Mouse (Mus musculus) c-Kit-positive CD71-positive TER-119-negative erythroid progenitor cells, embryonic 14.5 days (primary cell): ENCODE data around the gene Dyrk1a.

Experiments
- DNase-seq: peaks from one replicate; pipeline ENCODE4 v3.0.0-alpha.2; 2013; ENCODE audit warnings: low read depth

Gene Dyrk1a

GRCm38 (mm10) chr16:94714483-94714882 lies 144.7 kb downstream of the Dyrk1a start:
- DNase-seq: no peak

GRCm38 (mm10) chr16:94717051-94717450 lies 147.2 kb downstream of the Dyrk1a start:
- DNase-seq: no peak

- no peak for DNase-seq
These were observed 149.1 kb downstream of the Dyrk1a start for GRCm38 (mm10) chr16:94718919-94719318.

DNA sequence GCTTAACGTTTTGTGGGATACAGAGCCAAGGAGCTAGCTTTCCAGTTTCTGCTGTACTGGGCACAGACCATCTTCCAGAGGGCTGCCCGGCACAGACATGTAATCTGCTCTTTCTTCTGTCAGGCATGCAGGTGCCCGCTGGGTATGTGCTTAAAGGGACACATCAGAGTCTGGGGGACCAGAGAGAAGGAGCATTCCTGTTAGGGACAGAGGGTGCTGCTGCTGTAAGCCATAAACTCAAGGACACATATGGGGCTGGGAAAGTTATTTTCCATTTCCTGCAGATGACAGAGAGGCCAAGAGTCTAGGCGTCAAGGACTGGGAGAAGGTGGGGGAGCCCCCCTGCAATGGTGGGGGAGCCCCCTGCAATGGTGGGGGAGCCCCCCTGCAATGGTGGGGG lies 149.7 kb downstream of the Dyrk1a start:
- no peak for DNase-seq

DNA sequence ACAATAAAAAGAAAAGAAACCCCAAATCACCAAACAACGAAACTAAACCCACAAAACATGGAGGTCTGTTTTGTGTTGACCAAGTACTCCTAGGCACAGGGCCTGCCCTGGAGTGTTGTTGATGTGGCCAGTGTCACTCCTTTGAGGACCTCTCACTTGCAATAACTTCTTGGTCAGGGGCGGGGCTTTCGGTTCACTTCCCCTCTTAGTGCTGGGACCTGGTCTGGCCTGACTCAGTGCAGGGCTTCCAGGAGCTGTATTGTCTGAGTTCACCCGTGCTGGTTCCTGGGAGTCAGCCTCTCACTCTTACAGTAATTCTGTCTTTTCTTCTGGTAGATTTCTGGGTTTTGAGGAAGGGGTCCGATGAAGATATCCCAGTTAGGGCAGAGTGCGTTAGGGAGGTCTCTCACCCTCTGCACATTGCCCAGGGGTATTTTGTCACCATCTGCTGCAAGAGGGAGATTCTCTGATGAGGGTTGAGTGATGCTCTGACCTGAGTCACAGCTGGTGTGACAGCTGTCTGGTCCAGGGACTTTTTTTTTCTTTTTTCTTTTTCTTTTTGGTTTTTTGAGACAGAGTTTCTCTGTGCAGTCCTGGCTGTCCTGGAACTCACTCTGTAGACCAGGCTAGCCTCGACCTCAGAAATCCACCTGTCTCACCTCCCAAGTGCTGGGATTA lies 150.8 kb downstream of the Dyrk1a start:
- DNase-seq: no peak

DNA sequence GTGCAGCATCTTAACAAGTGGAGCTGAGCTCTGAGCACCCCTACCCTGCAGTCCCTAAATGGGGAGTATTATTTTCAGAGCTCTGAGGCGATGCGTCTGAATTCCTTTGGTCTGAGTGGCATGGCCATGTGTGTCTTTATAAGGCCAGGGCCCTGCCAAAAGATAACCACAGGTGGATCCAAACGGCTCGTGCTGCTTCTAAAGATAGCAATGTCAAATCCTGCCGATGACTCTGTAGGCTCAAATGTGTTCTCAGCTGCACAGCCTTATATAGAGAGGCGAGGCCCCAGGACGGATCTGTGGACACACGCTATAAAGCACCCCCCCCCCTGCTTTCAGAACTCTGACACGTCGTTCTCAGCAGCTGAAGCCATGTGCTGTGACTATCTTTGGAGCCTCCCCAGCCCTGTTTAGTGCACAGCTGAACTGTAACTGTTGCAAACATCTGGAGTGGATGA lies 151.8 kb downstream of the Dyrk1a start:
- DNase-seq: no peak

- no peak for DNase-seq
These were observed 153.1 kb downstream of the Dyrk1a start for GRCm38 (mm10) chr16:94722936-94723335.

GRCm38 (mm10) chr16:94724061-94724596 lies 154.3 kb downstream of the Dyrk1a start:
- peak; percentile 13 for DNase-seq

DNA sequence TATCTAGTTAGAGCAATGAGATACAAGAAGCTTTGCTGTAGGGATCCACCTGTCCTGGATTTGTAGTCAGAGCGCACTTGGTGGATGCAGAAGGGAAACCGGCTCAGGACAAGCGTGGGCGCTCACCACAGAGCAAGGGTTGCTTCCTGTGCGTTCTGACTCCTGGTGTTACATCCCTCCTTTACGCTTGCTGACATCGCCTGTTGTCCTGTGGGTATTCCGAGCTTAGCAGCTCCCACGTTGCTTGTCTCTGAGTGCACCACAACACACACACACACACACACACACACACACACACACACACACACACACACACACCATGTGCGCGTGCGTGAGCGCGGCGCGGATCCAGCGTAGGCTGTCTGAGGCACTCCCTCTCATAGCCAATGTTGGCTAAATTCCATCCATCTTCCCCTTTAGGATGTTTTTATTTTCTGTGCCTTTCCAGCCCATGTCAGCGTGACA lies 155.0 kb downstream of the Dyrk1a start:
- no peak for DNase-seq

DNA sequence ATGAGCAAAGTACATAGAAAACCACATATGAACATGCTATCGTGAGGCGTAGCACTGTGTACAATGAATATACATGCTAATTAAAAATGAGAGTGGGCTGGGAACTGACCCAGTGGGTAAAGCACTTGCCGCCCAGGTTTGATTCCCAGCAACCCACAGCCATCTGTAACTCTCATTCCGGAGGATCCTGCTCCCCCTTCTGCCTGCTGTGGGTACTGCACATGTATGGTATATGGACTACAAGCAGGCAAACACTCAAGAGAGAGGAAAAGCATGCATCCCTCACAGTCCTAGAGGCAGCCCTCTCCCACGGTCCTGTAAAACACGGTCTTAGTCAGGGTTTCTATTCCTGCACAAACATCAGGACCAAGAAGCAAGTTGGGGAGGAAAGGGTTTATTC lies 159.4 kb downstream of the Dyrk1a start:
- DNase-seq: no peak

DNA sequence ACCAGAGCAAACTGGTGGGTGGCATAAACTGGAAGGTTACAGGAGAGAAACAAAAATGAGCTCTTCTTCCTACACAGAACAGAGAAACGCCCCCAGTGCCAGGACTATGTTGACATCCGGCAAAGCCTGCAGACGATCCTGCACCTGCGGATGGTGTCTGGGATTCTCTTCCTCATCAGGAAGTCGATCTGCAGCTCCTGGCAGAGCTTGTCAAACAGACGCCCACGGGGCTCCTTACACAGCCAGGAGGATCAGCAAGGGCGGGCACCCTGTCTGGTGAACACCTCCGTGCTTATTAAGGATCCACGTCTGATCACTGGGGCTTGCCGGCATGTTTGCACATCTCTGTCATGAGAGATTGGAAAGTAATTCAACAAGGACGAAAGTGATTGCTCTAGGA lies 161.2 kb downstream of the Dyrk1a start:
- DNase-seq: no peak

- DNase-seq: no peak
These were observed 165.7 kb downstream of the Dyrk1a start for GRCm38 (mm10) chr16:94735472-94735871.

GRCm38 (mm10) chr16:94736462-94737358 lies 166.9 kb downstream of the Dyrk1a start:
- DNase-seq: no peak

- no peak for DNase-seq
These were observed 167.5 kb downstream of the Dyrk1a start for GRCm38 (mm10) chr16:94737359-94737687.

- DNase-seq: peak; percentile 31
These were observed 174.2 kb downstream of the Dyrk1a start for GRCm38 (mm10) chr16:94743853-94744501.

GRCm38 (mm10) chr16:94745016-94745415 lies 175.2 kb downstream of the Dyrk1a start:
- no peak for DNase-seq
